Mouse (Mus musculus): ENCODE results near the gene Olfr1178.

Gene Olfr1178

DNA sequence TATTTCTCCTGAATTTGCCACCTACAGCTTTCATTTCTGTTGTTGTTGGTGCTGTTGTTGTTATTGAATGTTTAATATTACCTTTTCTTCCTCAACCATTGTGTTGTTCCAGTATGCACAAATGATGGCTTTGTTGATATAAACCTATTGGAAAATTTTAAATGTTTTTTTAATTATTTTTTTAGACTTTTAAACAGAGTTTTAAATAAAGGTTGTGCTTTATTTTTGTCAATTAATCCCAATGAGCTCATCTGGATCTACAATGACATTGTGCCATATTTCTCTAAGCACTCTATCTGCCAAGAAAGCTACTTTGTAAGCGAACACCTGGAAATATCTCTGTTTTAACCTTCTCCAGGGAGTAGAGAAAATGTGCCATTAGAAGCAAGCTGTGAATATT lies at the start of gene Olfr1178:
Gene Olfr1178, plus strand, starts transcription at position 301 of the 400 bp plus-strand sequence.
- no peak for DNase-seq (ENCODE audit: low spot score)

DNA sequence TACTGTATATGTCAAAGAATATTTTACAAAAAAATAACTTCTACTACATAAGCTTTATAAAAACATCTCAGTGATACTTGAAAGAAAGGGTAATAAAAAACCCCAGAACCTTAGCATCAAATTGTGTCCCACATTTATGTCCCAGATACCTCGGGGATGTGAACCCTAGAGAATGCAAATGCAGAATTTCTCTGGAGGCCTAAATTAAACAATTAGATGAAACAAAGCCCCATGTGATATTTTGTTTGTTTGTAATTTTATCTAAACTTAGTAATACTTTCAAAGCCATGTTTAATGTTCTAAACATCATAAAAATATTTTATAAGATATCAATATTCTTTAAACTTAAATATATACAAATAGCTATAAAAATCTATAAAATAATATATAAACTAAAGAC lies 40.5 kb upstream of the Olfr1178 start, which contains the start of gene Olfr1177-ps:
Gene Olfr1177-ps, minus strand, starts transcription at position 101 of the 400 bp plus-strand sequence.
- no peak for DNase-seq (ENCODE audit: low spot score)

DNA sequence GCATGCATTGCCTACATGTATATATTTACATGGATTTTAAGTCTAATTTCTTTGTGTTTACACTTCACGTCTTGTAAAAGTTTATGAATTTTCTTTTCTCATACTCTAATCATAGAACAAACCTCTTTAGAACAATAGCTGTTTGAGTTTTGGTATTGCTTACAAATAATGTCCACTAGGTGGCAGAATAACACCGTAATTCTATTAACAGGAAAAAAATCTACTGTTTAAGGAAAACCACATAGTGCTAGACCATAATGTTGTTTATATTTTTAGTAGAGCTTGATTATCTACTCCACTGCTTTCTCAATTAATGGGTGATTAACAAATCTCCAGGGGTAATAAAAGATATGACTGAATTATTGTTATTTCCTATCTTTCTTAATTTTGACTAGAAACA lies 30.6 kb upstream of the Olfr1178 start:
- no peak for DNase-seq (ENCODE audit: low spot score)

DNA sequence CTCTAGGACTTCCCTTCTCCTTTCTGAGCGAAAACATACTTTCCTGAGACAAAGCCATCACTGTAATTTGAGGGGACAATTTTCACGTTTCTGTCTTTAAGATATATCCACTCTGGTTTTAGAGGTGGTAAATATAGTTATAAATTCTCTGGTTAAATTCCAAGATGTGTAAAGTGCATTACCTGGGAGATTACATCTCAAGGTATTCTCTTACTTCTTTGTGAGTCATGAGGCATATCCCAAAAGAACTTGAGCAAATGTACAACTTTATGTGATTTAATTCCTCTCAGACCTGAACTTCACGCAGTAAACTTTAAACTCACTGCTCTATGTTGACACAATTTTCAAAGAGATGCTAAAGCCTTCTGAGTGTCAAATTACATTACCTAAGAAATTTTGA lies 19.5 kb downstream of the Olfr1178 start, which contains the start of gene Olfr1179:
Gene Olfr1179, minus strand, starts transcription at position 101 of the 400 bp plus-strand sequence.
- no peak for DNase-seq (ENCODE audit: low spot score)

DNA sequence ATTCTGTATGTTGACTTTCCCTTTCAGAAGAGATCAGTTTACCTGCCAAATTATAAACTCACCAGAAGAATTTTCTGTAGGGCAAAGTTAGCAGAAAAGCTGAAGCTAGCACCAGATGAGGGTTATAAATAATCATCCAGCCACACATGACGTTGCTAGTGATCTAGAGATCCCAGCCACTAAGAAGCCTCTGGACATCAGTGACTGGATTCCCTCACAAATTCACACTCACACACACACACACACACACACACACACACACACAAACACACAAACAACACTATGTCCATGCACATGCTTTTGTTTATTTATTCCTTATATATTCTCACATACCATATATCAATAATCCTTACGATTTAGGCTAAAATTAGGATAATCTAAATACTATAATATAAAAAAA lies 32.2 kb downstream of the Olfr1178 start, which contains the start of gene Olfr1180:
Gene Olfr1180, minus strand, starts transcription at position 101 of the 400 bp plus-strand sequence.
- DNase-seq (ENCODE audit: low spot score): no peak

DNA sequence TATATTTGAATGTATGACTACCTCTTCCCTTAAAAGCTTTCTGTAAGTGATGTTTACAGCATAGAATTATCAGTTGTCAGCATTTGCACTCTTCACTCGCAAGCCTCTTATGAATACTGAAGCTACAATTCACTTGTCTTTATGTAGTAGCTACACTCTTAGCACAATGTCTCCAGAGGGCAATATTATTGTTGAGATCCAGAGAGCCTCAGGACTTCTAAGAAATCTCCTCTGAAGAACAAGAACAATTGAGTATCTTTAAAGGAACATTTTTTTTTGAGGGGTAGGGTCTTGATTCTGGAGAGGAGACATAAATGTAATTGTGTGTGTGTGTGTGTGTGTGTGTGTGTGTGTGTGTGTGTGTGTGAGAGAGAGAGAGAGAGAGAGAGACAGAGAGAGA lies 39.2 kb downstream of the Olfr1178 start, which contains the start of gene Olfr1181:
Gene Olfr1181, minus strand, starts transcription at position 101 of the 400 bp plus-strand sequence.
- no peak for DNase-seq (ENCODE audit: low spot score)

DNA sequence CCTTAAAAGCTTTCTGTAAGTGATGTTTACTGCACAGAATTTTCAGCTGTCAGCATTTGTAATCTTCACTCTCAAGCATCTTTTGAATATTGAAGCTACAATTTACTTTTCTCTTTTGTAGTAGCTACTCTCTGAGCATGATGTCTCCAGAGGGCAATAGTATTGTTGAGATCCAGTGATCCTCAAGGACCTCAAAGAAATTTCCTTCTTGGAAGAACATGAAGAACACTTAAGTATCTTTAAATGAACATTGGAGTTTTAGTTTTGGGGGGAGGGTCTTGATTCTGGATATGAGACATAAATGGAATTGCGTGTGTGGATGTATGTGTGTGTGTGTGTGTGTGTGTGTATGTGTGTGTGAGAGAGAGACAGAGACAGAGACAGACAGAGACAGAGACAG lies 62.2 kb downstream of the Olfr1178 start, which contains the start of gene Gm13757:
Gene Gm13757, minus strand, starts transcription at position 101 of the 400 bp plus-strand sequence.
- no peak for DNase-seq (ENCODE audit: low spot score)

Data from ovary, postnatal 36 days (tissue).